Mouse (Mus musculus) myocyte (in vitro differentiated cells): ENCODE results near the gene Gm21731.
"Not testable (repeated sequence)": the region's sequence is repeated elsewhere in the genome, so short reads cannot be mapped to it uniquely, and the experiment has no call there.

Source experiments
- MAX ChIP-seq: IDR thresholded peaks from one replicate; pipeline ENCODE4 v1.6.1; 2011; ENCODE audit warnings: low read depth, mild to moderate bottlenecking, control low read depth
- MYOD1 ChIP-seq, 3 experiments: IDR thresholded peaks; one replicate each; pipeline ENCODE4 v1.6.1; 2011; ENCODE audit warnings: control low read depth in 2 of 3, low read depth in 2 of 3, mild to moderate bottlenecking in 2 of 3, moderate library complexity in 1 of 3; ENCODE audit not compliant: insufficient read length in 2 of 3, control insufficient read depth in 1 of 3
- POLR2A ChIP-seq: IDR thresholded peaks from one replicate; pipeline ENCODE4 v1.6.1; 2011; ENCODE audit warnings: low read depth, mild to moderate bottlenecking, control low read depth, moderate library complexity; ENCODE audit not compliant: insufficient read length
- REST ChIP-seq: IDR thresholded peaks from one replicate; pipeline ENCODE4 v1.6.1; 2011; ENCODE audit warnings: mild to moderate bottlenecking, control low read depth, moderate library complexity; ENCODE audit not compliant: insufficient read depth, insufficient read length
- TCF12 ChIP-seq: IDR thresholded peaks from one replicate; pipeline ENCODE4 v1.6.1; 2011; ENCODE audit warnings: mild to moderate bottlenecking, control low read depth; ENCODE audit not compliant: poor library complexity, insufficient read depth, severe bottlenecking

DNA sequence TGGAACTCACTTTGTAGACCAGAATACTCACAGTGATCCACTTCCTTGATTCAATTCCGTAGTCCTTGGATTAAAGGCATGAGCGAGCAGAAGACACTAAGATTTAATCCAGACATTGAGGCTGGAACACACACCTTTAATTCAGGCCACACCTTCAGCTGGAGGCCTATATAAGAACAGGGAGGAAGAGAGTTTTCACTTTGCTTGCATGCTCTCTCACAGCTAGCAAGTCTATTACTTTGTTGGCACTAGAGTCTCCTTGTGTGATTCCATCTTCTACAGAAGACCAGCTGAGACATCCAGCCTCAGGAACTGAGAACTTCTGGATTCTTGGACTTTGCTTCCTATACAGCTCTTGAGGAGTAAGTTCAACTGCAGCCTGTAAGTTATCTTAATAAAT lies 24.0 kb downstream of the Gm21731 start, which contains the start of gene AF067061:
- TF ChIP-seq REST; MAX; TCF12; POLR2A; MYOD1 (IDR thresholded peaks at IDR 0.05; ENCODE audit: control insufficient read depth in 1 of 3, insufficient read length in 2 of 3, low read depth in 2 of 3): not testable (repeated sequence)
